Mouse (Mus musculus) embryonic facial prominence, embryonic 13.5 days (tissue): ENCODE data around the gene Elf2. TPM values are rescaled to one million over a fixed set of nuclear protein-coding genes. Genes with fewer than 3 reads are reported as not detected.

Experiments
- ATAC-seq: fragments of 200-750 bp; cut with Nextera tagmentation; 2 replicates; pipeline ENCODE4 v1.8.0; 2017; ENCODE audit warnings: low read depth; ENCODE audit not compliant: insufficient number of reproducible peaks, insufficient read depth, low FRiP score, low TSS enrichment
- H3K27ac ChIP-seq: fragments of 300-500 bp; sonication (generic); 2 replicates; pipeline ENCODE4 v1.5.1; 2015; ENCODE audit warnings: moderate library complexity, mild to moderate bottlenecking, inconsistent platforms
- H3K27me3 ChIP-seq: fragments of 300-500 bp; sonication (generic); 2 replicates; pipeline ENCODE4 v1.6.1; 2015; ENCODE audit warnings: mild to moderate bottlenecking, inconsistent platforms
- H3K36me3 ChIP-seq: fragments of 300-500 bp; sonication (generic); 2 replicates; pipeline ENCODE4 v1.6.1; 2015; ENCODE audit warnings: mild to moderate bottlenecking, inconsistent platforms
- H3K4me1 ChIP-seq: fragments of 300-500 bp; sonication (generic); 2 replicates; pipeline ENCODE4 v1.6.1; 2015; ENCODE audit warnings: inconsistent platforms
- H3K4me2 ChIP-seq: fragments of 300-500 bp; sonication (generic); 2 replicates; pipeline ENCODE4 v1.6.1; 2015; ENCODE audit warnings: moderate library complexity, mild to moderate bottlenecking, inconsistent platforms
- H3K4me3 ChIP-seq: fragments of 300-500 bp; sonication (generic); 2 replicates; pipeline ENCODE4 v1.5.1; 2015; ENCODE audit warnings: mild to moderate bottlenecking, inconsistent platforms
- H3K9ac ChIP-seq: fragments of 300-500 bp; sonication (generic); 2 replicates; pipeline ENCODE4 v1.6.1; 2015; ENCODE audit warnings: mild to moderate bottlenecking, inconsistent platforms
- H3K9me3 ChIP-seq: fragments of 300-500 bp; sonication (generic); 2 replicates; pipeline ENCODE4 v1.6.1; 2016; ENCODE audit warnings: inconsistent platforms
- WGBS: fragments of 180-500 bp; shearing (Covaris S2); methylation state at CpG from one replicate; pipeline ENCODE4 v1.1.7; 2015; ENCODE audit warnings: mixed read lengths; 5-methylcytosine and 5-hydroxymethylcytosine counted together
- polyA plus RNA-seq: library from polyadenylated mRNA; unstranded; fragments of >200 nt; fragmentation: Nextera tagmentation; extraction: Ambion mirVana; gene quantifications from 2 replicates; pipeline ENCODE4 v1.2.1, GENCODE M21; 2015

Gene Elf2
- polyA plus RNA-seq, 1 experiment from 2014 or later, result 64.5 TPM

GRCm38 (mm10) chr3:51248600-51248999, 91.9 kb downstream of the Elf2 start:
- H3K4me1 ChIP-seq, result no peaks in the 10 kb centered on the region; the same call in none of the 2 replicates
- H3K9me3 ChIP-seq, result no peaks in the 10 kb centered on the region
- H3K4me2 ChIP-seq, result no peak overlapping the region
- no peak overlapping the region for H3K27ac ChIP-seq
- no peak overlapping the region for H3K4me3 ChIP-seq
- WGBS, result 91% methylated on average over 6 of the region's 6 CpGs
- peaks cover 40% of the 10 kb centered on the region for H3K36me3 ChIP-seq
- no peaks in the 10 kb centered on the region for H3K27me3 ChIP-seq
- no peak for ATAC-seq
- H3K9ac ChIP-seq, result no peak overlapping the region

DNA sequence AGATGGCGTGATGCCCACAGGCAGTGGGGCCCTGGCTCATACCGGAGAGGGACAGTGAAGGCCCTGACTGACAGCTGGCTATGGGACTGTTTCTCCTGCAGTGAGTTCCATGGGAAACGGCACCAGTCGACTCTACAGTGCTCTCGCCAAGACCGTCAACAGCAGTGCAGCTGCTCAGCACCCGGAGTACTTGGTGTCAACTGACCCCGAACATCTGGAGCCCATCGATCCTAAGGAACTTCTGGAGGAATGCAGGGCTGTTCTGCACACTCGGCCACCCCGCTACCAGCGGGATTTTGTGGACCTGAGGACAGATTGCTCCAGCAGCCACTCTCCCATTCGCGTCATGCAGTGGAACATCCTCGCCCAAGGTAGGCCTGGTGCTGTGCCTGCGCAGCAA, 92.8 kb downstream of the Elf2 start:
- no peak for ATAC-seq
- Histone ChIP-seq H3K27me3 (no peaks in the 10 kb centered on the region), H3K27ac (no peak overlapping the region), H3K9ac (no peak overlapping the region), H3K4me3 (no peak overlapping the region), H3K4me1 (no peaks in the 10 kb centered on the region; the same call in none of the 2 replicates), H3K36me3 (peaks cover 31% of the 10 kb centered on the region), H3K4me2 (no peak overlapping the region), H3K9me3 (no peaks in the 10 kb centered on the region)
- 57% methylated on average over 16 of the region's 16 CpGs for WGBS

GRCm38 (mm10) chr3:51239541-51239940, 100.9 kb downstream of the Elf2 start:
- H3K9ac ChIP-seq, result no peak overlapping the region
- no peaks in the 10 kb centered on the region for H3K27me3 ChIP-seq
- WGBS, result 92% methylated on average over 3 of the region's 3 CpGs
- no peak overlapping the region for H3K27ac ChIP-seq
- no peaks in the 10 kb centered on the region for H3K9me3 ChIP-seq
- no peaks in the 10 kb centered on the region for H3K36me3 ChIP-seq
- H3K4me2 ChIP-seq, result no peak overlapping the region
- no peak overlapping the region for H3K4me3 ChIP-seq
- ATAC-seq, result no peak
- H3K4me1 ChIP-seq, result peaks cover 12% of the 10 kb centered on the region; the same call in 1 of the 2 replicates

DNA sequence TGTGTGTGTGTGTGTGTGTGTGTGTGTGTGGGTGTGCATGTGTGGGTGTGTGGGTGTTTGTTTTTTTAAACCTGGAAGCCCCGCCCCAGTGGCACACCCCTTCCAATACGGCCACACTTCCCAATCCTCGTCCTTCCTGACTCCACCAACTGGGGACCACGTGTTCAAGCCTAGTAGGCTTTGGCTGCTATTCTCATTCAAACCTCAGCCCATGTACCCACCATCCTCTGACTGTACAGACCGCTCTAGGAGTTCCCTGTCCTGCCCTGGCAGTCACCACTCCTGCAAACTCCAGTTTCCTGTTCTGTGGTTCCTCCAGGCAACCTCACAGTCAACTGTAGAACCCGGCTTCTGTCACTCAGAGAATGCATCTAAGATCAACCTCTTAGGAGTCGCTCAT, 101.9 kb downstream of the Elf2 start:
- 88% methylated on average over 7 of the region's 7 CpGs for WGBS
- H3K27ac ChIP-seq, result no peak overlapping the region
- no peak overlapping the region for H3K9ac ChIP-seq
- no peaks in the 10 kb centered on the region for H3K36me3 ChIP-seq
- H3K4me3 ChIP-seq, result no peak overlapping the region
- no peak overlapping the region for H3K4me2 ChIP-seq
- peaks cover 21% of the 10 kb centered on the region for H3K4me1 ChIP-seq
- no peaks in the 10 kb centered on the region for H3K9me3 ChIP-seq
- no peak for ATAC-seq
- H3K27me3 ChIP-seq, result no peaks in the 10 kb centered on the region

DNA sequence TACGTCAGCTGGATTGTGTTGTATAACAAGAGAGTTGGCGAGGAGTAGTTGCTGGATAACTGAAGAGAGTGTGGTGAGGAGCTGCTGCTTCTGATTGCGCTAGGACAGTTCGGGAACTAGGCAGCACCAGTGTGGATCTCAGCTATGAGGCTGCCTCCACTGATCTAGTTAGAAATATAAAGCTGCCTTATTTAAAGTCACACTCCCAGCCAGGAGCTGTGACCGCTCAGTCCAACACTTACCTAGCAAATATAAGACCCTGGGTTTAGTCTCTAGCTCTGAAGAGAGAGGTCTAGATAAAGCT, 105.8 kb downstream of the Elf2 start:
- Histone ChIP-seq H3K9me3 (no peaks in the 10 kb centered on the region), H3K27ac (no peak overlapping the region), H3K36me3 (no peaks in the 10 kb centered on the region), H3K9ac (no peak overlapping the region), H3K4me2 (peak overlapping the region; percentile 12; the same call in 1 of the 2 replicates), H3K4me1 (peaks cover 32% of the 10 kb centered on the region), H3K27me3 (no peaks in the 10 kb centered on the region), H3K4me3 (no peak overlapping the region)
- 75% methylated on average over 5 of the region's 5 CpGs for WGBS
- ATAC-seq, result 0 out of 2 replicates have a peak, but pooled peaks have one; percentile 21

GRCm38 (mm10) chr3:51233918-51234751, 106.3 kb downstream of the Elf2 start:
- Histone ChIP-seq H3K4me1 (peaks cover 32% of the 10 kb centered on the region), H3K4me2 (peak overlapping the region; percentile 12; the same call in 1 of the 2 replicates), H3K27ac (no peak overlapping the region), H3K36me3 (no peaks in the 10 kb centered on the region), H3K4me3 (no peak overlapping the region), H3K9me3 (no peaks in the 10 kb centered on the region), H3K27me3 (no peaks in the 10 kb centered on the region), H3K9ac (0 out of 2 replicates have a peak overlapping the region, but pooled peaks have one; percentile 38)
- 42% methylated on average over 13 of the region's 13 CpGs for WGBS
- ATAC-seq, result peak; percentile 81

DNA sequence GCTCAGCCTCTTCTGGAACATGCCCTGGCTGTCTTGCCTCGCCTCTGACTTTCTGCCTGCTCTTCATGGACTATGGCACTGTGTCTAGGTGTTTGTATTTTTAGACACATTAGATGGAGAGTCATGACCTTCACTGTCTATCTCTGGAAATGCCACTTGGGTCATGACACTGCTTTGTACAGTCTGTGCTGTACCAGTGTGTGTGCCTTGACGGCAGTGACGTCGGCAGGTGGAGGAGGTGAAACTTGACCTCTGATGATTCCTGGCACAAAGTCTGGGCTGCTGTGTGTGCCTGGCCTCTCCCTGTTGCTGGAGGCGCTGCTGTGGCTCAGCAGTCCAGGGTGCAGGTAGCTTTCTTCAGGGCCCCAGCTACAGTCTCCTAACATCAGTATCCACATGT, 107.0 kb downstream of the Elf2 start:
- Histone ChIP-seq H3K9ac (no peak overlapping the region), H3K4me1 (peaks cover 35% of the 10 kb centered on the region), H3K9me3 (no peaks in the 10 kb centered on the region), H3K27ac (no peak overlapping the region), H3K27me3 (no peaks in the 10 kb centered on the region), H3K36me3 (no peaks in the 10 kb centered on the region), H3K4me2 (no peak overlapping the region), H3K4me3 (no peak overlapping the region)
- 51% methylated on average over 5 of the region's 5 CpGs for WGBS
- ATAC-seq, result no peak

GRCm38 (mm10) chr3:51232205-51232910, 108.1 kb downstream of the Elf2 start:
- H3K4me2 ChIP-seq, result no peak overlapping the region
- no peaks in the 10 kb centered on the region for H3K36me3 ChIP-seq
- 88% methylated on average over 3 of the region's 3 CpGs for WGBS
- H3K4me3 ChIP-seq, result no peak overlapping the region
- H3K27me3 ChIP-seq, result no peaks in the 10 kb centered on the region
- ATAC-seq, result no peak
- H3K27ac ChIP-seq, result no peak overlapping the region
- H3K9me3 ChIP-seq, result no peaks in the 10 kb centered on the region
- H3K9ac ChIP-seq, result no peak overlapping the region
- peaks cover 29% of the 10 kb centered on the region for H3K4me1 ChIP-seq

GRCm38 (mm10) chr3:51231499-51231898, 109.0 kb downstream of the Elf2 start:
- no peak overlapping the region for H3K4me3 ChIP-seq
- H3K9ac ChIP-seq, result no peak overlapping the region
- no peaks in the 10 kb centered on the region for H3K27me3 ChIP-seq
- 57% methylated on average over 3 of the region's 3 CpGs for WGBS
- no peak overlapping the region for H3K4me2 ChIP-seq
- H3K27ac ChIP-seq, result peak overlapping the region; percentile 39; the same call in 1 of the 2 replicates
- H3K9me3 ChIP-seq, result no peaks in the 10 kb centered on the region
- H3K4me1 ChIP-seq, result peaks cover 34% of the 10 kb centered on the region
- no peaks in the 10 kb centered on the region for H3K36me3 ChIP-seq
- no peak for ATAC-seq

DNA sequence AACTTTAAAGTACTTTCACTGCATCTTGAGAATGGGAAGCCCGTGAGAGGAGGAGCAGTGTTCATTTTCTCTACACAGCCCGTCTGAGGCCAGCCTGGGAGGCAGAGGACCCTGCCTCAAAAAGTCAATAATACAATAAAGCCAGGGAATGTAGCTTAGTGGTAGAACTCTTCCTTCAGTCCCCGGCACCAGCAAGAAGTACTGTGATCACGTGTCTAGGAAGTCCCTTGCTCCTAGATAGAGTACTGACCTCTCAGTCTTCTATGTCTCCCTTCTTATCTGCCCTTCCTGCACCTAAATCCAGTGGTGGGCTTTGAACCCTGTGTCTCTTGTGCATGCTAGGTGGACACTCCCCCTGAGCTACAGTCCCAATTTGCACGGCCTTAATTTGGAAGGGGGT, 109.6 kb downstream of the Elf2 start:
- no peak for ATAC-seq
- H3K9ac ChIP-seq, result no peak overlapping the region

DNA sequence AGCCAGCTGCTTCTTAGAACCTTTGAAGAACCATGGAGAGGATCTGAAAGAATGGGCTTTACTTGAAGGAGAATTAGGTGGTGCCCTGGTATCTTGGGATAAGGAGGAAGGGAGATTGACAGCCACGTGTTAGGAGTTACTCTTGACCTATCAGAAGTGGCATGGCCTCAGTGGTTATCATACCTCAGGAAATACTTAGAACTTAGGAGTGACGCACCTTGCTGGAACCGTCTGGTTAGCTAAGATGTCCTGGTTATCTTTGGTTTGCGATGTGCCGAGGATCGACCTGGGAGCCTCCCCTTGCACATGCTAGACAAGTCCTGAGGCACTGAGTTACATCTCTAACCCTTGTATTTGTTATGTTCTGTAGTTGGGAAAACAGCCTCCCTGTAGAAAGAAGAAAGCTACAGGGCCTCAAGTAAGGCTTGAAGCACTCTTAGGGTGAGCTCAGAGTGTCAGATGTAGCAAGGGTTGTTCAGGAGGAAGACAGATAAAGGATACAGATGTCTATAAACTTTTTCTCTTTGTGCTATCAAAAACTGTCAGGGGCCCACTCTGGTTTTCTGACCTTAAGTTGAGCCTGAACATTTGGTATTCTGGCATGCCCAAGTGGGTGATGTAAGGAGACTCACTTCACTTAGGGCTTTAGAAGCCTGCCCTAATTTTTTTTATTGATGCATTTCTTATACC, 110.2 kb downstream of the Elf2 start:
- 94% methylated on average over 6 of the region's 6 CpGs for WGBS
- Histone ChIP-seq H3K9ac (no peak overlapping the region), H3K27ac (no peak overlapping the region), H3K27me3 (no peaks in the 10 kb centered on the region), H3K36me3 (no peaks in the 10 kb centered on the region), H3K4me1 (peaks cover 46% of the 10 kb centered on the region), H3K9me3 (no peaks in the 10 kb centered on the region), H3K4me3 (no peak overlapping the region), H3K4me2 (no peak overlapping the region)
- no peak for ATAC-seq

More for the DNA sequence above, 109.6 kb downstream of the Elf2 start:
- Histone ChIP-seq H3K9me3 (no peaks in the 10 kb centered on the region), H3K27ac (peak overlapping the region; percentile 39; the same call in 1 of the 2 replicates), H3K4me1 (peaks cover 40% of the 10 kb centered on the region), H3K27me3 (no peaks in the 10 kb centered on the region), H3K4me3 (no peak overlapping the region), H3K4me2 (no peak overlapping the region), H3K36me3 (no peaks in the 10 kb centered on the region)
- 75% methylated on average over 5 of the region's 5 CpGs for WGBS
